Mouse (Mus musculus): ENCODE data around the gene Nedd9.
"Not testable (repeated sequence)": the region's sequence is repeated elsewhere in the genome, so short reads cannot be mapped to it uniquely, and the experiment has no call there.

Gene Nedd9

DNA sequence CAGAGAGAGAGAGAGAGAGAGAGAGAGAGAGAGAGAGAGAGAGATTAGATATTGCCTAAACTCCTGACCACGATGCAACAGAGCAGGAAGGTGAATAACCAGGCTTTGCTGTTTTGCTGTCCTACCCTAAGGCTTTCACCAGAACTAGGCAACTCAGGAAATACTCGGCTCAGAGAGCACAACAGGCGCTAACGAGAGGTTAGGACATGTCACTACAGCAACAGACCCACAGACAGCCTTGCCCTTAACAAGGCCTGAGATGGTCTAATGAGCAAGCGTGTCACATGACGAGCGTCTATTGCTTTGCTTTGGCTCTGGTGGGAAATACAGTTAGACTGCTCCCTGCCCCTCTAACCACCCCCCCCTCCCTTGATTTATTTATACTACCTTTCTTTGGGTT is 159.6 kb downstream of the Nedd9 start:
- in situ Hi-C loops (cut with MboI, MseI) = no loop called here

DNA sequence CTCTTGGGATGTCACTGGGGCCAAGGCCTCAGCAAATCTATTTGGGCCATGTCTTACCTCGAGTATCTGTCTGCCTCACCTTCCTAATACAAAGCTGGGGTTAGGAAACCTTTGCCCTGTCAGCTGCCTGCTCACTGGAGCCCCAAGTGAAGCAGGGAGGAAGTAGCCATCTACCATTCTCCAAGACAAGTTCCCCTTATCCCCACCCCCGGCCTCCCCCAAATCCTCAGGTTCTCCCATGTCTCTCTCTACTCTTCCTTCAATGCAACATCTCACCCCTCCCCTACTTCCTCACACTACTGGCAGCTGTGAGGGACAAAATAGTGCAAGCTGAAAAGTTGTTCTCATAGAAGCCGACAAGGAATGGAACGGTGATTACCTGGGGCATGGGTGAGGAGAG is 161.0 kb downstream of the Nedd9 start:
- in situ Hi-C loops (cut with MboI, MseI) = no loop called here

DNA sequence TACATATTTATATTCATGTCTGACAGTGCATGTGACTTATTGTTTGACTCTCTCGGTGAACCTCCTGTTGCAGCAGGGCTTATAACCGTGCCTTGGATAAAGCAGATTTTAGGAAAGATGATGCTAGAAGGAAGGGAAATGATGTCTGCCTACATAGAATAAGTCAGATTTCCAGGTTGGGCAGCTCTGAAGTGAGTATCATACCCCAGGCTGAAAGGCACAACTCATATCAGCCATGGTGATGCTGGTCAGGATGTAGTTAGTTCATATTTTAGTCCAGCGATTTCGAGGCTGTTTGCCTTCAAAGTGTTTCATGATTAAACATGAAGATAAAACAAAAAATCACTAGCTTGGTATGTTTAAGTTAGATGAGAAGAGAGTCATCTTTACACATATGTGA is 161.8 kb downstream of the Nedd9 start:
- in situ Hi-C loops (cut with MboI, MseI) = no loop called here

DNA sequence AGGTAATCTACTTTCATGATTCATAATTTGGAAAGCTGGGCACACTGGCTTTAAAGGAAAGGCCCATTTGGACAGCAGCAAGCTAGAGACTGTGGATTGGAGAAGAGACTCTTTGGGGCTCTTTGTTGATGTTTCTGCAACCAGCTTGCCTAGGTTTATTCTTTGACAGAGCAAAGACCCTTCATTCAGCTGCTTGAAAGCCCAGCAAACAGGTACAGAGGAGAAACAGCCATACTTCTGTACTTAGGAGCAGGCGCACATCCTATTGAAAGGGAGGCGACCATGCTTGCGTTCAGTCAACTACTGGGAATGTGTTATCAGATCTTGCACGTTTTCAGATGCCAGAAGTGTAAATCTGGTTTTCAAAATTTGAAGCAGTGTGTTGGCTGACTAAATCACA is 162.5 kb downstream of the Nedd9 start:
- in situ Hi-C loops (cut with MboI, MseI) = loop anchor here in 1 of 2 experiments (25.0 kb wide), 1 partner anchor 1263 kb away; no protein-coding TSS in a partner anchor

DNA sequence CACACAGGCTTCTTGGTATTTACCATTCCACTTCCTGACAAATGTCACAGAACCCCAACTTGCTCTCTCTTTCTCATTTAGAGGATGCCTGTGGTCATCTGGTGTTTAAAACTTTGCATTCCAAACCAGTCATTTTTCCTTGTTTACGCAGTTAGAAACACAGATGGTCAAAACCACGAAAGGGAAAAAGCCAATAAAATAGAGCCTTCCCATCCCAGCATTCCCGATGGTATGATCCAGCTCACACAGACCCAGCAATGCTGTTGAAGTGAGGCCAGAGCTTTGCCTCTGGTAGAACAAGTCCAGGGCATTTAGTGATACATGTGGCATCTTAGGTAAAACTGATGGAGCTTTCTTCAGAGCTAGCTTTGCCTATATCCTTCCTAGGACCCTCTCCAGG is 165.7 kb downstream of the Nedd9 start:
- in situ Hi-C loops (cut with MboI, MseI) = loop anchor here in 1 of 2 experiments (25.0 kb wide), 1 partner anchor 1266 kb away; no protein-coding TSS in a partner anchor

DNA sequence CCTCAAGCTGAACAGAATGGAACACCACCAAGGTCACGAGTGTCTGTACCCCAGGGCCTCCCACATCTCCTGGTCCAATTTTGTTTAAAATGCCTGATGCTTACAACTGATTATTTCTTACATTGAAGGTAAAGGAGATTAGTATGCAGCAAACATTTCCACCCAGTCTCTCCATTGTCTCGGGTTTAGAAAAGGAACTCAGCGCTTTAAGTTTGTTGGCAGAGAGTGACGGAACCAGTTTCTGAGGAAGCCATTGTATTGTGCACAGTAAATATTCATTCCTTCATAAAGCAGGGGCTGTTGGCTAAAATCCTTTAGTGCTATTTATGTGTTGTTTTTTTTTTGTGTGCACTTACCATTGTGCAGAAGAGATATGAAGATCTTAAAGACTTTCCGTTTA is 166.4 kb downstream of the Nedd9 start:
- in situ Hi-C loops (cut with MboI, MseI) = loop anchor here in 1 of 2 experiments (25.0 kb wide), 1 partner anchor 1267 kb away; no protein-coding TSS in a partner anchor

DNA sequence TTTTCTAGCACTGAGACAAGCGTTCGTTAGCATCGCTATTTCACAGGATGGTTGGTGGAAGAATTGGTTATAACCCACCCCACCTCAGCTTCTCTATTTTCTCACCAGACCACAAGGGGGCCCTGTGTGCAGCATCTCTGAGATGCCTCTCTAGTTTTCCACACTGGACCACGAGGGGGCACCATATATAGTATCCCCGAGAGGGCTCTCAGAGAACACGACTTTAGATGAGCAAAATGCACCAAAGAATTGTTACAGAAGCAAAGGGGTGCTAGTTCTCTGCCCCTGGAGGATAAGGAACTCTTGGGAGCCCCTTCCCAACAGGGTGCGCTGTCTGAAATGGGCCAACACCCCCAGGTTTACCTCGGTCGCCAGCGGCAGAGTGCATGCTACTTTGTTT is 184.4 kb downstream of the Nedd9 start:
- in situ Hi-C loops (cut with MboI, MseI) = loop anchor here (5.0 to 25.0 kb wide), 2 partner anchors 265 to 1285 kb away; no protein-coding TSS in a partner anchor

DNA sequence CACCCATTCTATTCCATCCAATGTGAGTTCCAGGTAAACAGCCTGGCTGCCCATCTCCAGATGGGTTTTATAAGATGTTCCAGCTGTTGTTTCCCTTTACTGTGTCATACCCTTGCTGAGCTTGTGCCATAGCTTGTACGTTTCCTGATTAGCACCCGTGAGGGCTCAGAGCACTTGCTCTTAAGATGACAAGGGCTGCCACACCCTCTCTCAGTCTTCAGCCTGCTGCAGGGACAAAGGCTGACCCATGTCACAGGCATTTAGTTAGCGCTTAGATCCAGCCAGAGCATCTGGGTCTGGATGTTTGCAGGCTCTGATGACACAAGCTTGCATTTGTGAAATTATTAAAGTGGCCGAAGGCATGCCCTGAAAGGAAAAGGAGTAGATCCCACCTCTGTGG is 187.1 kb downstream of the Nedd9 start:
- in situ Hi-C loops (cut with MboI, MseI) = loop anchor here (5.0 to 25.0 kb wide), 2 partner anchors 267 to 1287 kb away; no protein-coding TSS in a partner anchor

DNA sequence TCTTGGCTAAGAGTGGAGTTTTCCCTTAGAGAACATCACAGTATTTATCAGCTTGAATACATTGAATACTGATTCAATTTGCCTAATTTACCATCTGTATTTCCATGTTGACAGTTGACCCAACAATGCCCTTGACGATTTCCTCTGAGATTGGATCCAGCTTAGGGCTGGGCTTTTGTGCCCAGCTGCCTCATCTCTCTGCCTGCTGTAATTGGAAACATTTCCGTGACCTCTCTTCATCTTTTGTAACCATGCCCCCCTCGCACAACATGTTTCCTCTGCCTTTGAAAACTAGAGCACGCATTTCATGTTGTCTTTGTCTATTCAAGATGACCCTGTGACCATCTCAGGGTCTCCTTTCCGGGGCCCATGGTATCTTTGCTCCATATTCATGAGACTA is 188.2 kb downstream of the Nedd9 start:
- in situ Hi-C loops (cut with MboI, MseI) = no loop called here

DNA sequence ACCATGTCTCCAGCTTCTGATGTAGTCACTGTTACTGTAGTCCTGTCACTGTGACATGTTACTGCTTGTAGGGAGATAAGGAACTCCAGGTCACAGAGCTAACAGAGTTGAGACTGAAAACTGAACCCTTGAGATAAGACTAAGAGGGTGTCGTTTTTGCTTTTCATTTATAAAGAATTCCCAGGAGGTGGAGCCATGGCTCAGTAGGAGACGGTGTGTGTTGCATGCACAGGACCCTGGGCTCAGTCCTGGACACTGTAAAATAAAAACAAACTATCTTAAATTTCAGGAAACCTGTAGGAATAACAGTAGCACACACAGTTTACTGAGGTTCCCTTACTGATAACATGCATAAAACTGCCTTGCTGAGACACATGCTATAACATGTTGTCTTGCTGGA is 188.6 kb downstream of the Nedd9 start:
- in situ Hi-C loops (cut with MboI, MseI) = no loop called here

DNA sequence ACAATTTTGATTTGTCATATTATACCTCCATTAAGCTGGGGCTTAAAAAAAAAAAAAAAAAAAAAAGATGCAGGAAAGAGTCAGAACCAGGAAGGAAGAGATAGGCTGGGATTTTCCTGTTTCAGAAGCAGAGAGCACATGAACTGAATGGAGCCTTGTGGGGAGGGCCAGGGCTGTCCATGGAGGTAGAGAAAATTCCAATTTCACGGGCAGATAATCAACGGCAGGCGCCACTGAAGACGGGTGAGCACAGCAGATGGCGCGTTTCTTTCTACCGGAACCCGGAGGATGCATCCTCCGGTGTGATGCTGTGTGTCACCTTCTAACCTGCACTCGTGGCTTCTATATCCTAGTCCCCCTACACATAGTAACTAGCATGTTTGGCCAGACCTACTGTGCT is 190.8 kb downstream of the Nedd9 start:
- in situ Hi-C loops (cut with MboI, MseI) = no loop called here

DNA sequence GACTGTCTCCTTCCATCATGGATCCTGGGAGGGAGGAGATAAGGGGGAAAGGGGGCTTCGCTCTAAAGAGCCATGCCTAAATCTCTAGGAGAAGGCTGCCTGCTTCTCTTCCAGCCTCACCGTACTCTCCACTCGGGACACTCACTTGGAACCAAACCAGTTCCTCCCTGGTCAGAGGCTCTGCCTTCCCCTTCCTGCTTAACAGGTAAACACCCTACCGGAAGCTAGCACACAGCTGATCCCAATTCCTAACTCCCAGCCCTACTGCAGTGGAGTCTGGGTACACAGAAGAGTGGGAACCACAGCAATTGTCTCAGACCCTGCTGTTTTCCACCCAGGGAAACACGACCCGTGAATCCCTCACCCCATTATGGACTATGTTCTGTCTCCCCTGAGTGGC is 191.3 kb downstream of the Nedd9 start:
- in situ Hi-C loops (cut with MboI, MseI) = no loop called here

DNA sequence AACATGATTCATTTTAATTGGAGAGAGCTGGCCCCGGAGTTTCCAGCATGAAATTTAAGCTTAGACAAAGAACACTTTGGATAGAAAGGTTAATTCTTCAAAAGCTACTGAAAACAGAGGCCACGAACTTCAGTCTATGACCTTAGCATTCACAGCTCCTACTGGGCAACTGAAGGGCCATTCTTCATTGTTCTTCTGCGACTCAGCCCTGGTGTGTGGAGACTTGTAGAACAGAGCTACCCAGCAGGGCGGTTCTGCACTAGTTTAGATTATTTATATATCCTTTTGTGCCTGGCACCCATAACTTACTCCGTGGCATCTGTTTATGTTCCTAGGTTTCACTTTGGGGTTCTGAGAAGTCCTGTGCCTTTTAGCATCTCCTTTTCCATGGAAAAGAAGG is 193.6 kb downstream of the Nedd9 start:
- in situ Hi-C loops (cut with MboI, MseI) = no loop called here

DNA sequence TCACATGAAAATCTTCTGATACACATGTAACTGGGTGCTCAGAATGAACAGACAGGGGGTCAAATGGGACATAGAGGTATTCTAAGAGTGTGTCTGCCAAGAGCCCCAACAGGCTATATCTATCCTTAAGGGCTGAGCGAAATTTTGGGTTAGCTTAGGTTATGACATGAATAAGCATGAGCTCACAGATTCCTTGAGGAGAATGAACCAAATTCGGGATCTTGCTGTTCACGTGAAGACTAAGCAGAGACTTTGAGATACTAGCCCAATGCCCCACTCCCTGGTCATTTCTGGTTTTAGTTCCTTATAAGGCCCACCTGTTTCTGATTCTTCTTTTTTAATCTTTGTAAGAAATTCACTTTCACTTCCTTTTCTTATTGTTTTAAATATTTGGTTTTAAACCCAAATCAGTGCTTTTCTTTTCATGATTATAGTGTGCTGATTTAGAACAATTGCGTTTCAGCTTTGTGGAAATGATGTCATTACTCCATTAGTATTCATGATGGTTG is 195.6 kb downstream of the Nedd9 start:
- in situ Hi-C loops (cut with MboI, MseI) = no loop called here

DNA sequence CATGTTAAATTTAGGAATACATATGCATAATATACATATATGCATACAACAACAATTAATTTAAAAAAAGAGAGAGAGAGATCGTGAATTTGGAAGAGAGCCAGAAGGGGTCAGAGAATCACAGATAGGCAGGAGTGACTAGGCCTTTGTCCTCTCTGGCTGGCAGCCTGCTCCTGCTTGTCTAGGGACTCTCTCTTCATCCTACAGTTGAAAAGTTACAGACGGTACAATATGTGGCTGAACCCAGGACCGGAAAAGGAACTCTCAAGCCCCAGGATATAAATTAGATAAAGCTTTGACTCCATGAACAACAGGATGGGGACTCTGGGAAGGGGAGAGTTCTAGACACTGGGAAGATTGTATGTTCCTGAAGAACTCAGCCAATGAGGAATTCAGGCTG is 200.9 kb downstream of the Nedd9 start:
- in situ Hi-C loops (cut with MboI, MseI) = no loop called here

DNA sequence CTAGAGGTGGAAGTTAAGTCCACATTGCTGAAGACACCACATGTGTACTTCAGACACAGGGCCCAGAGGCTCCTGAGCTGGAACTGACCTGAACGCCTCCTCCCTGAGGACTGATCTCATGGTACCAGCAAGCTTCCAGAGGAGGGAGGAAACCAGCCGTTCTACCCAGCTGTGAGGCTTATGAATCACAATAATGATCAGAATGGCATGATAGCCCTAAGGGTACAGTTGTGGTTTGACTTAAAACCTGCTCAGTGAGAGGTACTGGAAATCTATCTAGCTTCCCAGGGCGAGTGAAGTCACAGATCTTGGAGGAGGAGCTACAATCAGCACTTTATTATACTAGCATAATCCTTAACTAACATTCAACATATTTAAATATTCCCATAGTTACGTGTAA is 201.7 kb downstream of the Nedd9 start:
- in situ Hi-C loops (cut with MboI, MseI) = no loop called here

DNA sequence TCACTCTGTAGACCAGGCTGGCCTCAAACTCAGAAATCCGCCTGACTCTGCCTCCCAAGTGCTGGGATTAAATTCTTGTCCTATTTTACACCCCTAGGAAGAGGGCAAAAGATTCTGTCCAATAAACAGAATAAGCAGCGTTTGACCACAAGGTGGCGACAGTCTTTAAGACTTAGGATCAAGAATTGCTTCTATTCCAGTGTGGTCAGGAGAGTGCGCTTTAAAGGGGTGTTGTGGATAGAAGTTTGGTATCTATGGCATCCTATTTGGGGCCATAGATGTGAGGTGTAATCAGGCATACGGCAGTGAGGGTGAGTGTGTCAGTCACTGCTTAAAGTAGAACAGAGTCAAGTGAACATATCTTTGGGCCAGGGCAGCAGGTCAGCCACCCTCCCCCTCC is 203.9 kb downstream of the Nedd9 start:
- in situ Hi-C loops (cut with MboI, MseI) = loop anchor here (5.0 kb wide), 1 partner anchor 289 kb away; no protein-coding TSS in a partner anchor

DNA sequence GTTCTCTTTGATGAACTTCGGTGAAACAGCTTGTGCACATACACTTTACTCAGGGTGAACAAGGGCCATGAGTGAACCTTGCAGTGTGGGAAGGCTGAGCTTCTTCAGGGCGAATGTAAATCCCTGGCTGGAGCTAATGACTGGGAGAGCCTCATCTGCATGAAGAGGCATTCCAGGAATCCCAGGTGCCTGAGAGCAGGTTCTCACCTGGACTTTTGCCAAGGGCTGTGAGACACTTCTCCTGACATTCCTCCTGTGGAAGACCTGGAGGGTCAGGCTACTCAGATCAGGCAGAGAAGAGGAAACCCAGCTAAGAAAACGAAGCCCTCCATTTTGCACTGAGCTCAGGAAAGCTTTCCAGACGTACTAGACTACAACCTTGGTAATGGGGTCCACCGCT is 206.5 kb downstream of the Nedd9 start:
- in situ Hi-C loops (cut with MboI, MseI) = loop anchor here (5.0 kb wide), 1 partner anchor 292 kb away; no protein-coding TSS in a partner anchor

DNA sequence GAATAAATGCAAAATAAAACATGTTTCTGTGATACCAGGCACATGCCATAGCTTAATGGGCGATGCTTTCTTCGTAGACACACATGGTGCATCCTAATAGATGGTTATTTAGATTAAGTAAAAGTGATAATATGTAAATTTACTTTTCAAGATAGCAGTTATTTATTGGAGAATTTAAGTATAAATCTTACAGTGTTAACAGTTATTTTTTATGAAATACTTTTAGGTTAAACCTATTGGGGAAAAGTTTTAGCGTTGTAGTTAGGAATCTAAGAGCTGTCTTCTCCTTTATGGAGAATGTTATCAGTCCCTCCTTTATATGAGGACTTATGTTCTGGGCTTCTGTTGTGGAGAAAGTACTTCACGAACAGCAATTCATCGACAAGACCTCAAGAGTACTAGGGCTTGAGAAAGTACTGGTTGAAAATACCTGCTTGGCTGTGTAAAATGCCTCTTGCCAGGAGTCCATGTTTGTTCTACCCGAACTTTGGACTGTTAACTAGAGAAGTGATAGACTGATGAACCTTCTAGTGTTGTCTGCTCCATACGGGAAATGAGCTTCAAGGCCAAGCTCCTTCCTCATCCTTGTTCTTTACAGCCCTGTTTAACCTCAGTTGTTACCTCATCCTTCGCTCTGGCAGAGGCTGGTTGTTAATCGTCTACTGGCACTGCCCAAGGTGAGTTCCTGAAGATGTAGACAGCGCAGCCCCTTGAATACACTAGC is 213.1 kb downstream of the Nedd9 start, which contains the start of gene Gm17364:
Gene Gm17364 (minus strand): TSS at position 51 of the 724 bp plus-strand sequence.
- in situ Hi-C loops (cut with MboI, MseI) = no loop called here

DNA sequence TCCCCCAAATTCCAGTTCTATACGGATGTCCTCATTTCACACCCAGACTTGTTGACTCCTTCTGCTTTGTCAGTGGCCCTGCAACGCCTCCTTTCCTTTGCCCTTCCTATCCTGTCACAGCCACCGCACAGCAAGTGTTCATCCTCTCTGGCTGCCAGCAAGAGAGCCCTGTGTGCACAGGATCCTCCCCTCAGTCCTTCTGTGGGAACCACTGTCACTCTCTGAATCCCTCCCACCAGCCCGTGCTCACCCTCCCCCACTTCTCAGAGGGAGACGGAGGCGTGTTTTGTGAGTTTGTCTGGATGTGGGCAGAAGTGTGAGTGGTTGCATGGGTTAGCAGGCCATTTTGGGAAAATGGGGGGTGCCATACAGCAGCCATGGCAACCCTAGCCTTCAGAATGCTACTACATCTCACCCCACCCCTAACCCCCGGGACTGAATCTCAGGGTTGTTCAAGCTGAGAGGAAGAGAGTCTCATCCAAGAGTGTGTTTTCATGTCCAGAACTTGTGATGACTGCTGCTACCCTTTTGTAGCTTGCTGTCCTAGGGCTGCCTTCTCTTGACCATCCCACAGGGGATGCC is 219.2 kb downstream of the Nedd9 start:
- in situ Hi-C loops (cut with MboI, MseI) = no loop called here

DNA sequence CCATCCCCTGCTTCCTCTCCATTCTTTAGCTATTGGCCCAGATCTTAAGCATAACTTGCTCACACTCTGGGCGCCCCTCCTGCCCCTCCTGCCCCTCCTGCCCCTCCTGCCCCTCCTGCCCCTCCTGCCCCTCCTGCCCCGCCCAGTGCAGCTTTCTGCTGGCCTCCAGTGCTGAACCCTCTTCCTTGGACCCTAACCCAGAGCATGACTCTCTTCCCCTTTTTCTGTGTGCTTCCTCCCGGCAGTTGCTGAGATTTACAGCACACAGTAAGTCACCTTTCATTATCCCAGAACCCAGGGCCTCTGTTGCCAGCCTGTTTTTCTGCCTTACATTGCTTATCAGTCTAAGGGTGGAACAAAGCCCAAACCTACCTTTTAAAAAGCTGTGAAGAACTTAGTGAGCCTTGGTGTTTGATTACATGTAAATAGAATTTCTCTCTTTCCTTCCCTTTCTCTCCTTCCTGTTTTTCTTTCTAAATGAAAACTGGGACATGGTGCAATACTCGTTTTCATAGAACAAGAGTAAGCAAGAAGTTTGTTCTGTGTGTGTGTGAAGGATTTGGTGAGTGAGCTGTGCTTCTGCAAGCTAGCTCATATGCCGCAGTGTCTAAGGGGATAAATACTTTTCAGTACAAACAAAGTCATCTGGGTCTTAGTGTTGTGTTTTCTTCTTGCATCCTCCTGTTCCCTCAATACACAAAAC is 223.7 kb downstream of the Nedd9 start:
- in situ Hi-C loops (cut with MboI, MseI) = no loop called here

DNA sequence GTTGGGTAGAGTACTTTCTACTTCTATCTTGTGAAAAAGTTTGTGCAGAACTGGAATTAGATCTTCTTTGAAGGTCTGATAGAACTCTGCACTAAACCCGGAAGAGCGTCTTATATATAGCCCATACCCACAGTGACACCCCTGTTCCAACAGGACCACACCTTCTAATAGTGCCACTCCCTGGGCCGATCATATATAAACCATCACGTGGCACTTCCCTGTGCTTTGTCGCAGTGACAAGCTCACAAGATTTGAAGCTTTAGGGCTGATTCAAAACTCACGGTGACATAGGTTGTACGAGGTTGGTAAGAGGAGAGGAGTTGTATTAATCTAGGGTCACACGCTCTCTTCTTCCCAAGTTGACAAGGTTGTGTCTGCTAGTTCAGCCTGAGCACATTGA is 225.5 kb downstream of the Nedd9 start:
- in situ Hi-C loops (cut with MboI, MseI) = not testable (repeated sequence)

Measured in T-helper 17 cell (primary cell).